Mouse (Mus musculus) intestine, embryonic 16.5 days (tissue): Measurements from ENCODE around the gene Hira. TPM values are rescaled to one million over a fixed set of nuclear protein-coding genes. Genes with fewer than 3 reads are reported as not detected.

ENCODE experiments used
- ATAC-seq: fragments of 200-750 bp; cut with Nextera tagmentation; 2 replicates; pipeline ENCODE4 v1.8.0; 2017; ENCODE audit warnings: moderate TSS enrichment, moderate library complexity
- H3K27ac ChIP-seq: fragments of 300-500 bp; sonication (generic); 2 replicates; pipeline ENCODE4 v1.5.1; 2014; ENCODE audit warnings: mild to moderate bottlenecking, low read length
- H3K27me3 ChIP-seq: fragments of 300-500 bp; sonication (generic); replicated peaks from 2 replicates; pipeline ENCODE4 v1.6.1; 2014; ENCODE audit warnings: low read length, control low read depth, mixed read lengths; ENCODE audit not compliant: control insufficient read depth, insufficient read depth
- H3K36me3 ChIP-seq: fragments of 300-500 bp; sonication (generic); 2 replicates; pipeline ENCODE4 v1.6.1; 2014; ENCODE audit warnings: low read length, control low read depth; ENCODE audit not compliant: control insufficient read depth, insufficient read depth
- H3K4me1 ChIP-seq: fragments of 300-500 bp; sonication (generic); 2 replicates; pipeline ENCODE4 v1.6.1; 2014; ENCODE audit warnings: low read length, control low read depth, mixed read lengths; ENCODE audit not compliant: control insufficient read depth, insufficient read depth
- H3K4me2 ChIP-seq: fragments of 300-500 bp; sonication (generic); 2 replicates; pipeline ENCODE4 v1.6.1; 2014; ENCODE audit warnings: low read depth, low read length, control low read depth
- H3K4me3 ChIP-seq: fragments of 300-500 bp; sonication (generic); 2 replicates; pipeline ENCODE4 v1.5.1; 2014; ENCODE audit warnings: mild to moderate bottlenecking, low read length
- H3K9ac ChIP-seq: fragments of 300-500 bp; sonication (generic); 2 replicates; pipeline ENCODE4 v1.6.1; 2014; ENCODE audit warnings: low read depth, low read length
- H3K9me3 ChIP-seq: fragments of 300-500 bp; sonication (generic); 2 replicates; pipeline ENCODE4 v1.6.1; 2016; ENCODE audit warnings: low read length, control low read depth; ENCODE audit not compliant: control insufficient read depth
- WGBS: fragments of 180-500 bp; shearing (Covaris S2); extraction: QIAGEN DNeasy Blood & Tissue Kit; methylation state at CpG from one replicate; pipeline ENCODE4 v1.1.7; 2014; 5-methylcytosine and 5-hydroxymethylcytosine counted together
- polyA plus RNA-seq: library from polyadenylated mRNA; unstranded; fragments of >200 nt; fragmentation: Nextera tagmentation; extraction: Ambion mirVana; gene quantifications from 2 replicates; pipeline ENCODE4 v1.2.1, GENCODE M21; 2015

Hira gene
- 5.5 and 6.5 TPM in 2 replicates for polyA plus RNA-seq

- ATAC-seq = peak; percentile 95
- Histone ChIP-seq H3K4me2 (peak within 1 kb of the TSS; percentile 62), H3K9me3 (no peaks in the 10 kb centered on the region), H3K27ac (peak within 1 kb of the TSS; percentile 94), H3K27me3 (no peaks in the 10 kb centered on the region), H3K36me3 (0 out of 2 replicates have a peak, but pooled peaks cover 3% of the 10 kb centered on the region), H3K4me1 (0 out of 2 replicates have a peak, but pooled peaks cover 6% of the 10 kb centered on the region), H3K9ac (peak within 1 kb of the TSS; percentile 89), H3K4me3 (peak within 1 kb of the TSS; percentile 94)
- under 1% methylated on average over 77 of the region's 93 CpGs for WGBS
Observed at GRCm38 (mm10) chr16:18876442-18877308, at the start of gene Hira, which contains the start of gene Mrpl40. TSS of gene Hira (plus strand) at chr16:18877037. TSS of gene Mrpl40 (minus strand) at chr16:18876862.

GRCm38 (mm10) chr16:18828630-18829029, 48.2 kb upstream of the Hira start:
- H3K4me3 ChIP-seq = no peak overlapping the region
- WGBS = 90% methylated on average over 3 of the region's 3 CpGs

GRCm38 (mm10) chr16:18829102-18829501, 47.7 kb upstream of the Hira start:
- WGBS = 85% methylated on average over 6 of the region's 6 CpGs
- H3K36me3 ChIP-seq = peaks cover 20% of the 10 kb centered on the region
- H3K4me3 ChIP-seq = no peak overlapping the region
- no peak overlapping the region for H3K27ac ChIP-seq
- ATAC-seq = no peak
- no peak overlapping the region for H3K4me2 ChIP-seq
- no peaks in the 10 kb centered on the region for H3K9me3 ChIP-seq
- H3K27me3 ChIP-seq = no peaks in the 10 kb centered on the region
- no peaks in the 10 kb centered on the region for H3K4me1 ChIP-seq
- H3K9ac ChIP-seq = no peak overlapping the region

More at GRCm38 (mm10) chr16:18828630-18829029, 48.2 kb upstream of the Hira start:
- Histone ChIP-seq H3K27me3 (no peaks in the 10 kb centered on the region), H3K4me1 (no peaks in the 10 kb centered on the region), H3K27ac (no peak overlapping the region), H3K36me3 (peaks cover 16% of the 10 kb centered on the region), H3K4me2 (no peak overlapping the region), H3K9ac (no peak overlapping the region), H3K9me3 (no peaks in the 10 kb centered on the region)
- ATAC-seq = no peak

GRCm38 (mm10) chr16:18833486-18833885, 43.4 kb upstream of the Hira start:
- Histone ChIP-seq H3K27ac (no peak overlapping the region), H3K9ac (no peak overlapping the region), H3K27me3 (no peaks in the 10 kb centered on the region), H3K36me3 (peaks cover 9% of the 10 kb centered on the region), H3K9me3 (no peaks in the 10 kb centered on the region), H3K4me2 (no peak overlapping the region), H3K4me3 (no peak overlapping the region), H3K4me1 (peaks cover 4% of the 10 kb centered on the region; the same call in 1 of the 2 replicates)
- 74% methylated on average over 2 of the region's 2 CpGs for WGBS
- no peak for ATAC-seq

GRCm38 (mm10) chr16:18836073-18836467, 40.8 kb upstream of the Hira start:
- Histone ChIP-seq H3K4me2 (peak overlapping the region; percentile 74), H3K27ac (no peak overlapping the region), H3K9ac (peak overlapping the region; percentile 94), H3K27me3 (no peaks in the 10 kb centered on the region), H3K36me3 (peaks cover 13% of the 10 kb centered on the region), H3K9me3 (no peaks in the 10 kb centered on the region), H3K4me1 (peaks cover 4% of the 10 kb centered on the region; the same call in 1 of the 2 replicates), H3K4me3 (peak overlapping the region; percentile 84)
- ATAC-seq = peak; percentile 70
- 28% methylated on average over 3 of the region's 3 CpGs for WGBS

GRCm38 (mm10) chr16:18836468-18837208, 40.2 kb upstream of the Hira start, which contains the start of the genes 2510002D24Rik and Gm28539:
TSS of gene 2510002D24Rik (plus strand) at chr16:18836578.
TSS of gene Gm28539 (plus strand) at chr16:18836584.
- peak; percentile 100 for ATAC-seq
- H3K27me3 ChIP-seq = no peaks in the 10 kb centered on the region

GRCm38 (mm10) chr16:18838346-18838745, 38.5 kb upstream of the Hira start:
- 92% methylated on average over 4 of the region's 4 CpGs for WGBS
- no peak for ATAC-seq
- Histone ChIP-seq H3K9me3 (no peaks in the 10 kb centered on the region), H3K27ac (no peak overlapping the region), H3K36me3 (peaks cover 9% of the 10 kb centered on the region), H3K4me2 (no peak overlapping the region), H3K9ac (no peak overlapping the region), H3K4me3 (no peak overlapping the region), H3K4me1 (peaks cover 4% of the 10 kb centered on the region; the same call in 1 of the 2 replicates), H3K27me3 (no peaks in the 10 kb centered on the region)

More at GRCm38 (mm10) chr16:18836468-18837208, 40.2 kb upstream of the Hira start, which contains the start of the genes 2510002D24Rik and Gm28539:
- under 1% methylated on average over 46 of the region's 46 CpGs for WGBS
- Histone ChIP-seq H3K4me1 (peaks cover 4% of the 10 kb centered on the region; the same call in 1 of the 2 replicates), H3K36me3 (peaks cover 13% of the 10 kb centered on the region), H3K27ac (peak within 1 kb of the TSS; percentile 81), H3K9me3 (no peaks in the 10 kb centered on the region), H3K9ac (peak within 1 kb of the TSS; percentile 94), H3K4me2 (peak within 1 kb of the TSS; percentile 74), H3K4me3 (peak within 1 kb of the TSS; percentile 84)

- Histone ChIP-seq H3K9me3 (no peaks in the 10 kb centered on the region), H3K36me3 (no peaks in the 10 kb centered on the region), H3K4me3 (no peak overlapping the region), H3K4me2 (no peak overlapping the region), H3K27ac (no peak overlapping the region), H3K27me3 (no peaks in the 10 kb centered on the region), H3K4me1 (no peaks in the 10 kb centered on the region), H3K9ac (no peak overlapping the region)
- ATAC-seq = no peak
- 87% methylated on average over 15 of the region's 15 CpGs for WGBS
Observed at GRCm38 (mm10) chr16:18846301-18846820, 30.5 kb upstream of the Hira start.
